Mouse (Mus musculus) cerebellum, adult 8-10 months (tissue): ENCODE measurements around the gene C8a.

Experiments used
- DNase-seq: peaks from one replicate; pipeline ENCODE4 v3.0.0; 2022

The C8a gene

GRCm38 (mm10) chr4:104838342-104838741 lies 37.9 kb downstream of the C8a start:
- DNase-seq: no peak

- no peak for DNase-seq
Observed at GRCm38 (mm10) chr4:104835096-104835495, 41.1 kb downstream of the C8a start.

- no peak for DNase-seq
Observed at GRCm38 (mm10) chr4:104828939-104829338, 47.3 kb downstream of the C8a start.

GRCm38 (mm10) chr4:104824381-104825077 lies 51.7 kb downstream of the C8a start:
- DNase-seq: no peak

GRCm38 (mm10) chr4:104823597-104824101 lies 52.5 kb downstream of the C8a start:
- DNase-seq: no peak

- no peak for DNase-seq
Observed at GRCm38 (mm10) chr4:104819891-104820290, 56.3 kb downstream of the C8a start.

GRCm38 (mm10) chr4:104818986-104819385 lies 57.2 kb downstream of the C8a start:
- no peak for DNase-seq

- no peak for DNase-seq
Observed at GRCm38 (mm10) chr4:104817509-104817908, 58.7 kb downstream of the C8a start.

- no peak for DNase-seq
Observed at GRCm38 (mm10) chr4:104816519-104817232, 59.5 kb downstream of the C8a start.

GRCm38 (mm10) chr4:104813617-104814016 lies 62.6 kb downstream of the C8a start:
- DNase-seq: no peak

GRCm38 (mm10) chr4:104810710-104811286 lies 65.4 kb downstream of the C8a start:
- no peak for DNase-seq

GRCm38 (mm10) chr4:104805414-104806257 lies 70.6 kb downstream of the C8a start:
- DNase-seq: no peak

- DNase-seq: no peak
Observed at GRCm38 (mm10) chr4:104804100-104804499, 72.1 kb downstream of the C8a start.

- no peak for DNase-seq
Observed at GRCm38 (mm10) chr4:104801625-104802024, 74.6 kb downstream of the C8a start.

- no peak for DNase-seq
Observed at GRCm38 (mm10) chr4:104798951-104799350, 77.2 kb downstream of the C8a start.

GRCm38 (mm10) chr4:104792111-104792510 lies 84.1 kb downstream of the C8a start:
- DNase-seq: no peak

GRCm38 (mm10) chr4:104782346-104782745 lies 93.9 kb downstream of the C8a start:
- DNase-seq: no peak

GRCm38 (mm10) chr4:104781441-104781840 lies 94.8 kb downstream of the C8a start:
- no peak for DNase-seq

GRCm38 (mm10) chr4:104779460-104779859 lies 96.7 kb downstream of the C8a start:
- no peak for DNase-seq

- no peak for DNase-seq
Observed at GRCm38 (mm10) chr4:104775601-104776000, 100.6 kb downstream of the C8a start.

GRCm38 (mm10) chr4:104770331-104770730 lies 105.9 kb downstream of the C8a start:
- no peak for DNase-seq

GRCm38 (mm10) chr4:104769602-104770001 lies 106.6 kb downstream of the C8a start:
- no peak for DNase-seq

- DNase-seq: no peak
Observed at GRCm38 (mm10) chr4:104768190-104768589, 108.0 kb downstream of the C8a start.
